Mouse (Mus musculus) cerebellum, adult 2 months (tissue): ENCODE results near the gene D630045J12Rik. TPM values are rescaled to one million over a fixed set of nuclear protein-coding genes. Genes with fewer than 3 reads are reported as not detected.

Experiments
- DNase-seq, 2 experiments: peaks; one replicate each; pipeline ENCODE4 v3.0.0; 2021
- H3K27ac ChIP-seq: fragments of 200-500 bp; 2 replicates; pipeline ENCODE4 v1.5.1; 2012; ENCODE audit warnings: low read length, control low read depth, inconsistent platforms; ENCODE audit not compliant: insufficient read depth
- H3K27me3 ChIP-seq: fragments of 200-500 bp; 2 replicates; pipeline ENCODE4 v1.6.1; 2012; ENCODE audit warnings: inconsistent platforms, mild to moderate bottlenecking, low read length, moderate library complexity; ENCODE audit not compliant: control insufficient read depth, insufficient read depth
- H3K4me1 ChIP-seq: fragments of 200-500 bp; 2 replicates; pipeline ENCODE4 v1.6.1; 2011; ENCODE audit warnings: low read length; ENCODE audit not compliant: control insufficient read depth, insufficient read depth
- H3K4me3 ChIP-seq: fragments of 200-500 bp; replicated peaks from 2 replicates; pipeline ENCODE3; 2011; ENCODE audit warnings: mild to moderate bottlenecking, low read depth, low read length, control low read depth; ENCODE audit not compliant: insufficient read depth
- CTCF ChIP-seq: fragments of 200-500 bp; IDR thresholded peaks from 2 replicates; pipeline ENCODE4 v1.5.1; 2011; ENCODE audit warnings: low read depth, mild to moderate bottlenecking, control low read depth, low read length, moderate library complexity, borderline replicate concordance; ENCODE audit not compliant: insufficient read depth
- POLR2A ChIP-seq: fragments of 200-500 bp; IDR thresholded peaks from 2 replicates; pipeline ENCODE4 v1.6.1; 2011; ENCODE audit warnings: low read length, control low read depth, borderline replicate concordance; ENCODE audit not compliant: insufficient read depth
- WGBS: fragments of 180-500 bp; shearing (Covaris S2); methylation state at CpG from one replicate; pipeline ENCODE4 v1.1.7; 2018; 5-methylcytosine and 5-hydroxymethylcytosine counted together
- polyA plus RNA-seq: library from polyadenylated mRNA; depleted of rRNA; stranded (reverse); fragments of >200 nt; gene quantifications from 2 replicates; pipeline ENCODE4 v1.2.3, GENCODE M21; 2012

D630045J12Rik gene
- polyA plus RNA-seq, 1 experiment = 15.9 TPM

- no peaks in the 10 kb centered on the region for H3K27me3 ChIP-seq
- 74% methylated on average over 5 of the region's 5 CpGs for WGBS
- H3K4me3 ChIP-seq = no peak overlapping the region
- TF ChIP-seq POLR2A (no peak), CTCF (no peak)
- no peak overlapping the region for H3K27ac ChIP-seq
- peaks cover 4% of the 10 kb centered on the region; the same call in 1 of the 2 replicates for H3K4me1 ChIP-seq
- no peak for DNase-seq
These were observed 73.1 kb downstream of the D630045J12Rik start for GRCm38 (mm10) chr6:38180669-38181068.

GRCm38 (mm10) chr6:38165385-38165784 lies 88.4 kb downstream of the D630045J12Rik start:
- H3K27ac ChIP-seq = no peak overlapping the region
- no peak overlapping the region for H3K4me3 ChIP-seq
- no peak for TF ChIP-seq CTCF
- TF ChIP-seq POLR2A = no peak
- no peaks in the 10 kb centered on the region for H3K4me1 ChIP-seq
- WGBS = 85% methylated on average over 6 of the region's 6 CpGs
- DNase-seq = no peak
- H3K27me3 ChIP-seq = no peaks in the 10 kb centered on the region

DNA sequence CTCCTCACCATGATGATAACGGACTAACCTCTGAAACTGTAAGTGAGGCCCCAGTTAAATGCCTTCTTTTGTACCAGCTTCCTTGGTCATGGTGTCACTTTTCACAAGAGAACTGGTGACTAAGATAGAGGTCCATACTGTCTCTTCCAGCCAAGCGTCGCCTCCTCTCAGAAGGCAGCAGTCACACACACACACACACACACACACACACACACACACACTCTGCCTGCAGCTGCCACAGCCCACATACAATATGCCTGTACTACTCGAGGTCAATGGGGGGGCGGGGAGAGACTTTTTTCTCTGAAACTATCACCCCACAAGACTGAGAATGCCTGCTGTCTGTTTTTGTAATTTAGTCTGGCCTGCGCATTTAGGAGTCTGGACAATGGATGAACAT lies 89.1 kb downstream of the D630045J12Rik start:
- no peak overlapping the region for H3K4me3 ChIP-seq
- no peaks in the 10 kb centered on the region for H3K27me3 ChIP-seq
- no peak for DNase-seq
- H3K4me1 ChIP-seq = no peaks in the 10 kb centered on the region
- WGBS = 93% methylated on average over 6 of the region's 6 CpGs
- TF ChIP-seq CTCF (no peak), POLR2A (no peak)
- H3K27ac ChIP-seq = no peak overlapping the region

- DNase-seq = no peak
- H3K27me3 ChIP-seq = no peaks in the 10 kb centered on the region
- H3K27ac ChIP-seq = no peak overlapping the region
- H3K4me1 ChIP-seq = no peaks in the 10 kb centered on the region
- H3K4me3 ChIP-seq = no peak overlapping the region
- TF ChIP-seq POLR2A = no peak
- WGBS = 70% methylated on average over 14 of the region's 14 CpGs
These were observed 90.8 kb downstream of the D630045J12Rik start for GRCm38 (mm10) chr6:38162825-38163504.

- no peaks in the 10 kb centered on the region for H3K4me1 ChIP-seq
- no peak overlapping the region for H3K4me3 ChIP-seq
- 70% methylated on average over 2 of the region's 2 CpGs for WGBS
- H3K27ac ChIP-seq = no peak overlapping the region
- H3K27me3 ChIP-seq = no peaks in the 10 kb centered on the region
- TF ChIP-seq POLR2A (no peak), CTCF (no peak)
- DNase-seq = no peak
These were observed 93.3 kb downstream of the D630045J12Rik start for GRCm38 (mm10) chr6:38160556-38160955.

DNA sequence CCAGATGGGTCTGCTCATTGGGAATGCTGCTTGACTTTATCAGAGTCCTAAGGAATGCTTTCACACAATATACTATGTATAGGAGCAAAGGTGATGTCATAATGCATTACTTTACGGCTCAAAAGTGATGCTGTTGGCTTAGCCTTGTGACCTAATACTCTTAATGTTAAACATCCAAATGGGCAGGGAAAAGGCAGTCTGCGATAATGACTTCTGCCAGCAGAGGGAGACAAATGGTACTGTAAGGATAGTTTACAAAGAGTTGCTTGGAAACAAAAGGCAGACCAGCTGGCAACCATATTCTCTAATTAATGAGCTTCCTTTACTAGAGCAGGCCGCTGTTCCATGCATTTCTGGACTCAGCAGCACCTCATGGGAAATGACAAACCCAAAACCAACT lies 93.7 kb downstream of the D630045J12Rik start:
- H3K27ac ChIP-seq = no peak overlapping the region
- H3K27me3 ChIP-seq = no peaks in the 10 kb centered on the region
- DNase-seq = peak; percentile 86 to 87
- TF ChIP-seq CTCF (peak; percentile 63), POLR2A (no peak)
- 8% methylated on average over 3 of the region's 3 CpGs for WGBS
- H3K4me1 ChIP-seq = no peaks in the 10 kb centered on the region
- no peak overlapping the region for H3K4me3 ChIP-seq

GRCm38 (mm10) chr6:38159576-38159975 lies 94.2 kb downstream of the D630045J12Rik start:
- Histone ChIP-seq H3K27ac (no peak overlapping the region), H3K27me3 (no peaks in the 10 kb centered on the region), H3K4me3 (no peak overlapping the region), H3K4me1 (no peaks in the 10 kb centered on the region)
- DNase-seq = no peak
- no peak for TF ChIP-seq CTCF
- TF ChIP-seq POLR2A = no peak
- 89% methylated on average over 4 of the region's 4 CpGs for WGBS

- DNase-seq = no peak
- WGBS = 62% methylated on average over 16 of the region's 16 CpGs
- no peak for TF ChIP-seq POLR2A
- TF ChIP-seq CTCF = no peak
- no peaks in the 10 kb centered on the region for H3K27me3 ChIP-seq
- no peak overlapping the region for H3K4me3 ChIP-seq
- no peaks in the 10 kb centered on the region for H3K4me1 ChIP-seq
- H3K27ac ChIP-seq = no peak overlapping the region
These were observed 95.9 kb downstream of the D630045J12Rik start for GRCm38 (mm10) chr6:38157925-38158324.

- DNase-seq = no peak
- Histone ChIP-seq H3K27ac (no peak overlapping the region), H3K27me3 (no peaks in the 10 kb centered on the region), H3K4me1 (no peaks in the 10 kb centered on the region), H3K4me3 (no peak overlapping the region)
- TF ChIP-seq POLR2A (no peak), CTCF (no peak)
- WGBS = 93% methylated on average over 5 of the region's 5 CpGs
These were observed 97.6 kb downstream of the D630045J12Rik start for GRCm38 (mm10) chr6:38156204-38156603.
